Mouse (Mus musculus) layer of hippocampus, postnatal 14 days (tissue): ENCODE data around the gene Slc25a18. TPM values are rescaled to one million over a fixed set of nuclear protein-coding genes. Genes with fewer than 3 reads are reported as not detected.
"Not testable (repeated sequence)": the region's sequence is repeated elsewhere in the genome, so short reads cannot be mapped to it uniquely, and the experiment has no call there.

Source experiments
- DNase-seq, 2 experiments: peaks; one replicate each; pipeline ENCODE4 v3.0.0; 2021 to 2022; ENCODE audit warnings: low spot score in 2 of 2, mixed read lengths in 1 of 2
- total RNA-seq, 2 experiments: library from RNA; stranded (reverse); gene quantifications; 2 replicates each; pipeline ENCODE4 v1.2.3; 2021

Gene Slc25a18
- total RNA-seq, 2 experiments from 2014 or later, result 50.4 to 51.5 TPM

DNA sequence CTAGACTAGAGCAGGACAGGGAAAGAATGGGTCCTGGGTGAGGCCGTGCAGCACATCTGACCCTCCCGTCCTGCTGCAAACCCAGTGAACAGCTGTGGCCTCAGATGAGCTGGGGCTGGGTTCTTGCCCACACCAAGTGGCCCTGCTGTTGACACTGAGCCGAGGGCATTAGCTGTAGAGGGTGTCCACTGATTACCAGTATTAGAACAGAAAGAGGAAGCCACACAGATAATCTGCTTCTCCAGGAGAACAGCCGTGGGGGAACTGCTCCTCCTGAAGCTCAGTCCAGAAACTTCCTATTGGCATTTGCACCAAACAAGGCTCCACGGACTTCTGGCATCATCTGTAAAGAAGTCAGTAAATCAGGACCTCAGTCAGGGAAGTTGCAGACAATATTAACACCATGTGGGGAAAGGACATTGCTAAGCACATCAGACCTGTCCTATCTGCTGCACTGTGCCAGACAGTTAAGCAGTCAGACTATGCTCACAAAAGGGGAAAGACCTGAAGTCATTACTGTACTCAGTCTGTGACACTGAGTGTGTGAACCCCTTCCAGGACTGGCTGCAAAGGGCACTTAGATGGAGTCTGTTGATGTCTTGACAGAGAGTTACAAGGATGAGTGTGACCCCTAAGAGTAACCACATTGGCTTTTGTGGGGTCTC, 22.2 kb downstream of the Slc25a18 start:
- DNase-seq, result no peak

DNA sequence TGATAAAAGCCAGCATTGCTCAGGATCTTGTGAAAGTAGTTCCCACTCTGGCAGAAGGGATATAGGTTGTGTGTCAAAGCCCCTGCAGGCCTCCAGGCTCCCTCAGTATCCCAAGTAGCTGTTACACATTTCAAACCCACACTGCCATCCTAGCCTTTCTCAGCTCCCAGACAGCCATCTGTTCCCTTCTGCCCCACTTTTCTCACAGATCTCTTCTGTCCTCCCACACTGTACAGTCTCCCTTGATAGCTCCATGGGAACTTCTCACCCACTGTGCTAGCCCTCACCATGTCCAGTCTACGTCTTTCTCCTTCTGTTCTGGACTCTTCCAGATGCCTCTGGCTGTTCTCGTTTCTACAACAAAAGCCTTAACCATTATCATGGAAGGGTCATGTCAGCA, 22.7 kb downstream of the Slc25a18 start:
- no peak for DNase-seq

DNA sequence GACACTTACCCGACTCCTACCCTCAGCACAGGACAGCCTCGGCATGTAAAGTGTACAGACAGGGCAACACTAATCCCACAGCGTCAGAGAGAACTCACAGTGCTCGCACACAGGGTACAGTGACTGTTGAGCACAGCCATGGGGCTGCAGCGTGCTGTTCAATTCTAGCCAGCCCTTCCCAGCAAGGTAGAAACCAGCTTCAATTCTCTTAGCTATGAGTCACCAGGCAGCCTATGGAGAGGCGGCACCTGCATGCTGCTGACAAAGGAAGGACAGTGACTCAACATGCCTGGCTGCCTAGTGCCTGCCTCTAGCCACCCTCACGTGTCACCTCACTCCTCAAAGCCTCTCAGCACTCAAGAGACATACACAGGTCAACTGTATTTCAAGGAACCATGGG, 24.6 kb downstream of the Slc25a18 start:
- DNase-seq, result no peak

DNA sequence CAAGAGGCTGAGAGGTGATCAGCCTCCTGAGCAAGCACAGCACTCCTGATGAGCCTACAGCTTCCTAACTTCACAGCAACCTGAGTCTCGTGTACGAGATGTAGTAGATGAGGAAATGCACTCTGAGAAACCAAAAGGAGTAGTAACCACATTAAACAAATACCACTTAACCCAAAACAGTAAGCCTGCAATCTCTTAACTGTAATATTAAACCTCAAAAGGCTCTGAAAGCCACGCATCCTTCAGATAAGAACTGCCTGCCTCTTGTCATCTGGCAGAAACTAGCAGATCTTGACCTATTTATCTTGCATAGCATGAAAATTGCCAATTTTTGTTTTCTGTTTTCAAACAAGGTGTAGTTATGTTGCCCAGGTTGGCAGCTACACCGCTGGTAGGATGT, 25.5 kb downstream of the Slc25a18 start:
- no peak for DNase-seq

DNA sequence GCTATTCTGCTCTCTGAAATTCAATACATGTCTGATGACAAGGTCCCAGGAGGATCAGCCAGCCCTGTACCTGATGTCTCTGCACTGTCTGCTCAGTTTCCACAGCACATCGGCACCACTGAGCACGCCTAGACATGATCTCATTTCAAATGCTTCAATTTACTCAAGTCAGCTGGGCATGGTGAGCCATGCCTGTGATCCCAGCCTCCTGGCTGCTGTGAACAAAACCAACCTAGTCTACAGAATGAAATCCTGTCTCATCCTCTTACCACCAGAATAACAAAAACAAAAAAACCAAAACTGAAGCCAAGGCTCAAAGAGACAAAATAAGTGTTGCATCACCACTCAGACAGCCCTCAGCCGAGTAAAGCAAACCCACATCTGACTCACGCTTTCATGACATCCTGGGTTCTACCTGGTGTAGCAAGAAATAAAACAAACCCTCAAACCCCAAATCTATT, 26.2 kb downstream of the Slc25a18 start:
- DNase-seq, result no peak

DNA sequence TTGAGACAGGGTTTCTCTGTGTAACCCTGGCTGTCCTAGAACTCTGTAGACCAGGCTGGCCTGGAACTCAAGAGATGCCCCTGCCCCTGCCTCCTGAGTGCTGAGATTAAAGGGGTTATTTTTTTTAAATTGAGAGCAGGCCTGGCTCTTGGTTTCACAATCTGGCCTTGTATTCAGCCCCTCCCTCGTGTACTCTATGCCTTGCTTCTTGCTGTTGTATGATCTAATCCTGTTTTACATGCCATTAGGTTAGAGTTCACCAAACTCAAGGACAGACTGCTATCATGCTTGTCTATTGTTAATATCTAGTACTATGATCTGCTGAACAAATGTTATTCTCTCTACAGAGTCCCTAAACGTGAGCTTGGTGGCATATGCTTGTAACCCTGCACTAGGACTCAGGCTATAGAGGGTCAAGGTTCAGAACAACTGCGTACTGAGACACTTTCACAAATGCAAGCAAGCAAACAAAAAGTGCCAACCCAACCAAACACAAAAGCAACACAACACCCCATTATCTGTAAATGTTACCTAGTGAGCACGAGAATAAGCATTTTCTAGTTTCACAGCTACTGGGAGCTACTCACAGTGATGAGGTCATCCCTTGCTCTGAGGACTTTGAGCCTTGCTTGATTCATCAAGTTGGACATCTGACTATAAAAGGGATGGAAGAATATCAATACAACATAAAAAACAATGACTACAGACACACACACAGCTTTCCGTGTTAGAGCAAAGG, 33.8 kb downstream of the Slc25a18 start:
- DNase-seq, result no peak

DNA sequence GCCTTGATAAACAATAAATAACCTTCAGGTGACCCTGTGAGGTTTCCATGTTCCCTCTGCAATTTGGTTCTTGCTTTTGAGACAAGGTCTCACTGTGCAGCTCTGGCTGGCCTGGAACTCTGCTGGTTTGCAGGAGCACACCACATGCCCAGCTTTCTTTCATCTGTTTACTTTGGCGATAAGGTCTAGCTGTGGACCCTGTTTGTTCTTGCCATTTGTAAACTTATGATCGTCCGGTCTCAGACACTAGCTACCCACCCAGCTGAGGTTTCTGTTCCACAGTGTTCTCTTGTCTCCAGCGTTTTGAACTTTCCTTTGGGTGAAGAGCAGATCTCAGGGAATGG, 34.3 kb downstream of the Slc25a18 start:
- DNase-seq, result no peak

DNA sequence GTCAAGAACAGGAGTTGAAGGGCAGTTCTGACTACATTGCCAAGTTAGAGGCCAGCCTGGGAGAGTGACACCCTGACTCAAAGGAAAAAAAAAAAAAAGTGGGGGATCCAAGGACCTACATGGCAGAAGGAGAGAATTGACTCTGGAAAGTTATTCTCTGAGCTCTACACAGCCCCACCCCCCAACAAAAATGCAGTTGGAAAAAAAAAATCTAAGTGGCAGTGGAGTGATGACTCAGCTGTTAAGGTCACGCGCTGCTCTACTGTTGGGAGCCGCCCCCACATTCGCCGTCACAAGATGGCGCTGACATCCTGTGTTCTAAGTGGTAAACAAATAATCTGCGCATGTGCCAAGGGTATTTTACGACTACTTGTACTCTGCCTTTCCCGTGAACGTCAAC, 38.6 kb downstream of the Slc25a18 start:
- not testable (repeated sequence) for DNase-seq

DNA sequence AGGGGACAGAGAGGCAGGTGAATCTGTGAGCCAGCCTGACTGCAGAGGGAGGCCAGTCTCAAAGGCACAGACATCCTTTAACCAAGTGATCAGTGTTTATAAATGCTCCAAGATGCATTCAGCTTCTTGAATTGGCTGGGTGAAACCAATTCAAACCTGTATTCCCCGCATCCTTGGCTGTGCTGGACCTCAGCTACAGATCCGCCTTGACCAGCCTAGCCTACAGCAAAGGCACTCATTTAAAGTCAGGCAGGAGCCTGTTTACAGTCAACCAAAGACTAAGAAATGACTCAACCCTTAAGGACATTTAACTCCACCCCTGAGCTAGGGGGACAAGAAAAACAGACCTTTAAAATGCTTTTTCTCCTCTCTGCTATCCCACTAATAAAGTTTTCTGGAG, 45.9 kb downstream of the Slc25a18 start:
- DNase-seq, result no peak

DNA sequence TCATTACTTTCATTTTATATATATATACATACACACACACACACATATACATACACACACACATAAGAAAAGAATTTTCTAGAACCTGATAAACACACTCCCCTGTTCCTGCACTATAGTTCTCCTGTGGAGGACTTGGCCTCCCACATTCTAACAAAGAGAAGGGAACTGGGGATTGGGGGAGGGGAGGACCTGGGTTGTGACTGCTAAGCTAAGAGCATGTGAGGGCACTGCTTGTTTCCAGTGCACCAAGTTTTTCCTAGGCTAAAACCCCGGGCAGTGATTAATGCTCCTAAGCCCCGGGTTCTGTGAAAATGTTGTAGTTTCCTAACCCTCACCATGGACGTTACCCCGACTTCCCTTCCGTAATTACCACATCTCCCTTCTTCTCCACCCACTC, 46.8 kb downstream of the Slc25a18 start:
- DNase-seq, result no peak

DNA sequence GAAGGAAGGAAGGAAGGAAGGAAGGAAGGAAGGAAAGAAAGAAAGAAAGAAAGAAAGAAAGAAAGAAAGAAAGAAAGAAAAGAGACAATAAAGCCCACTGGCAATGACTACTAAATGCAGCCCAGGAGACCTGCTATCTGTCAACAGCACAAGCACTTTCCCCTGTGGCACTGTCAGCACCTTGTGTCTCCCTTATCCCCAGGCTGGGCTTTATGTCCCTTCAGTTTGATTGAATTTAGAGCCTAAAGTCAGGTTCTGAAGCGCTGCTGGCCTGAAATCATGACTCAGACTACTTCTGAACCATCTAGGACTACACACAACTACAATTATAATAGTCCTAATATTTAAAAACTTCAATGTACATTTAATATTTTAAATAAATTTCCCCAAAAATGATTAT, 47.6 kb downstream of the Slc25a18 start:
- DNase-seq, result no peak

DNA sequence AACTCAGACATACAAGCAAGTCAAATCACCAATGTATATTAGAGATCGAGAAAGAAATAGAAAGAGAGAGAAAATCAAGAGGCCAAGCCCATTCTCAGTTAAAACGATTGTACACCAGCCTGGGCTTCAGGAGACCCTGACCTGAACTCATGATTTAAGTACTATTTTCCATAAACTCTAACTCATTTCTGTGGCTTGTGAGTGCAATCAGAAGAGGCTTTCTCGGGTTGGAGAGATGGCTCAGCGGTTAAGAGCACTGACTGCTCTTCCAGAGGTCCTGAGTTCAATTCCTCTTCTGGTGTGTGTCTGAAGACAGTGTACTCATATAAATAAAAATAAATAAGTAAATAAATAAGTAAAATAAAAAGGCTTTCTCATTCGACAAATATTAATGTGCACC, 48.3 kb downstream of the Slc25a18 start:
- no peak for DNase-seq

DNA sequence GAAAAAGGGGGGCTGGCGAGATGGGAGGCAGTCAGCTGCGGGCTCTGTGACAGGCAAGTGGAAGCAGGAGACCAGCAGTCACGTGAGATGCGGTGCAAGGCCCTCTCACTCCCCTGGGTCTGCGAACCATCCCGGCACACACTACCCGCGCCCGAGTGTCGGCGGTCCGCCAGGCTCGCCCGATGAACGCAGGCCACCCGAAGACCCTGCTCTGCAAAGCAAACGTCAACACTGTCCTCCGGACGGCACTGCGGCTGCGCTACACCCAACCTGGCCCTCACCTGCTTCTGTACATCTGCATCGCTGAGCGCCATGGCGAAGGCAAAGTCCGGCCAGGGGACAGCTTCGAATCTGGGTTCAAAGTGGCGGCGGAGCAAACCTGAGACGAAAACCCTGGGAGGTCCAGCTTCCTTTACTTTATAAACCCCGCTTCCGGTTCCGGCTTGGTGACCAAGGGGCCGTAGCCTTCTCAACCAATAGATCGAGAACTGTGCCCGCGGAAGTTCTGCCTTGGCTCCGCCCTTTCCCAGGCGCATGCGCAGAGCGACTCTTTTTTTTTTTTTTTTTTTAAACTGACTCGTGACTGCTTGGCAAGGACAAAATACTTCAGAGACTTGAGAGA, 49.0 kb downstream of the Slc25a18 start, which contains the start of gene Atp6v1e1:
Atp6v1e1 (minus strand) TSS at position 487 of the 622 bp plus-strand sequence.
- peak; percentile 85 to 95 for DNase-seq

DNA sequence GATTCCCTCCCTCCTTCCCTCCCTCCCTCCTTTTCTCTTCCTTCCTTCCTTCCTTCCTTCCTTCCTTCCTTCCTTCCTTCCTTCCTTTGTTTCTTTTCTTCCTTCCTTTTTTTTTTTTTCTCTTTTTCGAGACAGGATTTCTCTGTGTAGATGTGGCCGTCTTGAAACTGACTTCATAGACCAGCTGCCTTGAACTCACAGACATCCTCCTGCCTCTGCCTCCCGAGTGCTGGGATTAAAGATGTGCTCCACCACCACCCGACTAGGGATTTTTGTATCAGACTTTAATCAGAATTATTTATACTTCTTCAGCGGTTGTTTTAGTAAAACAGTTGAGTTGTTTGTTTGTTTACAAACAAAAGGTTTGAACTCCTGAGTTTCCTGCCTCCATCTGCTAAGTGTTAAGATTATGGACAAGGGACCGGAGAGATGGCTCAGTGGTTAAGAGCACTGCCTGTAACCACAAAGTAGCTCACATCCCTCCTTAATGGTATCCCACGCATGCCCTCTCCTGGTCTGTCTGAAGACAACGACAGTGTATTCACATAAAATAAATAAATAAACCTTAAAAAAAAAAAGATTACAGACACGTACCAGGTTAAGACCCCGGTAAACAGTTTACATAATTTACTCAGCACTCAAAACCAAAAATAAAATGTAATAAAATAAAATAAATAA, 49.7 kb downstream of the Slc25a18 start:
- no peak for DNase-seq

DNA sequence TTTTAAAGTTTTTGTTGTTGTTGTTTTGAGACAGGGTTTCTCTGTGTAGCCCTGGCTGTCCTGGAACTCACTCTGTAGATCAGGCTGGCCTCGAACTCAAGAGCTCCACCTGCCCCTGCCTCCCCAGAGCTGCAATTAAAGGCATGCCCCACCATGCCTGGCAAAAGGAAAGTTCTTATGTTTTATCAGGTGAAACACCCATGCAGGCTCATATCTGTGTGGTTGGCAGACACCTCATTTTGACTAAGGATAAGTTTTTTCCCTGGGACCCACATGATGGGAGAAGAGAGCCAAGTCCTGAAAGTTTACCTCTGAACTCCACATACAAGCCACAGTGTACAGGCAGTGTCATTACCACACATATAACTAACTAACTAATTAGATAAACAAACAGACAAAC, 56.7 kb downstream of the Slc25a18 start:
- DNase-seq, result no peak

DNA sequence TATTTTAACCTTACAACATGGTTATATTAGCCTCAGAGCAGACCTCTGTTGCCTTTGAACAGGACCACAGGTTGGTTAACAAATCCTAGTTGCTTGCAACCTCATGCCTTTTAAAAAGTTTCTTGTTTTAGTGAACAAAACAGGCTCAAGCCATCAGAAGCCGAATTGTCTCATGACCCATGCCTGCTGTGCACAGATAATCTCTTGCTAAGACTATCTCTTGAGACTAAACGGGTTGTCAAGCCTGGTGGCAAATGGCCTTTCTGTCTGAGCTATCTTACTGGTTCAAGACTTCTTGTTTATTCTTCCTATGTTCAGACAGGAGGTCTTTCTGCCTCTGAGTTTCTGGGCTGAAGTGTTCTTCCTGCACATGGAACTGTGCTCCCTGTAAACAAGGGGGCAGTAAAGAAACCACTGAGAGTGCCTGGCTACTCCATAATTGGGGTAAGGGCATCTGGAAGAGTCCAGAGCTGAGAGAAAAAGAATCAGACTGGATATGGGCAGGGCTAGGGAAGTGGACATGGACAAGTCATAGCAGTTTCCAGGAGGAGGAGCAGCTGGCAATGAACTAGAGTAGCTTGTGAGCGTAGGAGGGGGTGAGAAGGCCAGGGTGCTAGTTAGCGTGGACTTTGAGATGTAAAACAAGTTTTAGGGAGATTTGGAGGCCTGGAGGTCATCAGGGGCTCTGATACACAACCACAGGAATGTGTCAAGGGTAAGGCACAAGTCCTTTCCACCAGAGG, 57.7 kb downstream of the Slc25a18 start:
- DNase-seq, result no peak

DNA sequence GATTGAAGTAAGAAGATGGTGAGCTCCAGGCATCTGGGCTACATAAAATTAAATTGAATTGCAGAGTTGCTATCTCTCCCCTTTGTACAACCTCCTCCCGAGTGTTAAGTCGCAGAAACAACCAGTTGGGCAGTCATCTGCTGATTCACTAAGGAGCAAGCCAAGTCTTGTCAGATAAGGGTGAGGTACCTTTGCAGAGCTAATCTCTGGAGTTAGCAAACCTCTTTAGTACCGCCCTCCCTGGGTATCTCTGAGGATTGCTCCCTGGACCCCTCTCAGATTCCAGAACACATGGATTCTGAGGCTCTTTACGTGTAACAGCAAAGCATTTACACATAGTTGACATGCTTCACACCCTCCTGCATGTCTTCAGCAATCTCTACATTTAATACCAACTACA, 58.7 kb downstream of the Slc25a18 start:
- no peak for DNase-seq

DNA sequence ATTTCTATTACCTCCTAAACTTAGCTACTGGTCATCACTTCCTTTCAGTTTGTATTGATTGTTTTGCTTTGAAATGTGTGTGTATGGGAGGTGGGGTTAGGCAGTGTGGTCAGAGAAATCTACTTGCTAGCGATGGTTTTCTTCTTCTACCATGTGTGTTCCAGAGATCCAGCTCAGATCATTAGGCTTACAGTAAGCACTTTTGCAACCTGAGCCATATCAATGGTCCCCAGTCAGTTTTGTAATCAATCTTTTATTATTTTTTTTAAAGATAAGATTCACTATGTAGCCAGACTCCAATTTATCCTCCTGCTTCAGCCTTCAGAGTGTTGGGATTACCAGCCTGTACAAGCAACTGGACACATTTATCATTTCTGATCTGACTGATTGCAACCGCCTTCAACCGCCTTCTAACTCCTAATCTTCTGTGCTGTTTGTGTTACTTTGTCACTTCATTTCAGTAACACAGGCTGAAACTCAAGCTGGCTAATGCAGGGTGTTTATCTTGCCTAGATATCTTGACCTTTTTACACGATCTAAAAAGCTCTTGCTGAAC, 61.5 kb downstream of the Slc25a18 start:
- DNase-seq, result no peak

DNA sequence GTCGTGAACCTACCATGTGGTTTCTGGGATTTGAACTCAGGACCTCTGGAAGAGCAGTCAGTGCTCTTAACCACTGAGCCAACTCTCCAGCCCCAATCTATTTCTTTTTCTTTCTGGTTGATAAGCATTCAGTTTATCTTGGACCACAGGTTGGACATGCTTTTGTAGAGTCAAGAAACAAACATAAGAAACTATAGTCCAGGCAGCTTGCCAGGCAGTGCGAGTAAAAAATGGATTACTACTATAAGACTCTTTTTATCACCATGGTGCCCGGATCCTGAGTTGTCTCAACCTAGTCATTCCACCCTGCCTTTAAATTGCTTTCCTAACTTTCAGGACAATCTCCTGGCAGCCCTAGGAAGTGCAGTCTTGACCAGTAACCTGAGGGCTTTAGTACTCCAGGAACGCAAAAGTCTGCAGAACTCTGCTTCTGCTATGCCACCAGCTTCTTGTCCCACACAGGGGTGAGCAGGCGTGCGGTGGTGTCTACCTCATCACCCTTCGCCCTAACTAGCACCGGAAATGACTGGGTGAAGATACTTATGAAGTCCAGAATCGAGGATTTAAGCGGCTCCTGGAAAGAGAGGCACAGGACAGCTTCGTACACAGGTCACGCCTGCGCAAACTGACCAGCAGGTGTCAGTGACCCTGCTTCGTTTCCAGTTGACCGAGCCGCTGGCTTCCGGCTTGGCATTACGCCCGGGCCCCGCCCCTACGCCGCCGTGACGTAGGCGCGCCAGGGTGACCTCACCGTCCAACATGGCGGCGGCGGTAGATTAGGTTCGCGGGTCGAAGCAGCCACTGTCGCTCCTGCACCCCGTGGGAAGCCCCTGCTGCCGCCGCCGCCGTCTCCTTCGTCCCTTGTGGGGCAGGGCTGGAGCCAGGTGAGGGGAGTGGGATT, 62.3 kb downstream of the Slc25a18 start, which contains the start of gene Bcl2l13:
Bcl2l13 (plus strand) TSS at position 739 of the 901 bp plus-strand sequence.
- DNase-seq, result peak; percentile 94 to 95
